Mouse (Mus musculus) CH12.LX (cell line): ENCODE results near the gene Fam171b. TPM values are rescaled to one million over a fixed set of nuclear protein-coding genes. Genes with fewer than 3 reads are reported as not detected.

Source experiments
- DNase-seq: peaks from one replicate; pipeline ENCODE4 v3.0.0-alpha.2; 2013; ENCODE audit errors: extremely low read depth
- H3K27ac ChIP-seq: 2 replicates; pipeline ENCODE4 v1.5.1; 2012; ENCODE audit warnings: low read depth, mild to moderate bottlenecking, control low read depth, moderate library complexity; ENCODE audit not compliant: insufficient read depth
- H3K27me3 ChIP-seq: replicated peaks from 2 replicates; pipeline ENCODE3; 2012; ENCODE audit warnings: inconsistent platforms
- H3K36me3 ChIP-seq, 2 experiments: replicated peaks in 1 of 2; 2 replicates each; pipeline versions ENCODE3 to v1.6.1; 2012; ENCODE audit warnings: inconsistent platforms in 1 of 2, low read length in 1 of 2, mild to moderate bottlenecking in 1 of 2, mixed read lengths in 1 of 2, moderate library complexity in 1 of 2; ENCODE audit not compliant: control insufficient read depth in 1 of 2, insufficient read depth in 1 of 2
- H3K4me1 ChIP-seq, 2 experiments: 2 replicates each; pipeline ENCODE4 v1.6.1; 2012; ENCODE audit warnings: inconsistent platforms in 1 of 2, moderate library complexity in 1 of 2; ENCODE audit not compliant: insufficient read depth in 2 of 2, control insufficient read depth in 1 of 2
- H3K4me2 ChIP-seq: 2 replicates; pipeline ENCODE4 v1.6.1; 2012; ENCODE audit warnings: low read depth, mild to moderate bottlenecking, control low read depth; ENCODE audit not compliant: poor library complexity, insufficient read depth, severe bottlenecking
- H3K4me3 ChIP-seq, 3 experiments: fragments of 150-350 bp in 1 of 3; sonication (generic) in 1 of 3; replicated peaks in 1 of 3; 2 replicates each; pipeline versions ENCODE3 to v1.5.1; 2011 to 2012; ENCODE audit warnings: low read depth in 2 of 3, low read length in 2 of 3, mild to moderate bottlenecking in 2 of 3, moderate library complexity in 2 of 3, control low read depth in 1 of 3, improper control_type of control experiment in 1 of 3, inconsistent platforms in 1 of 3, mixed read lengths in 1 of 3; ENCODE audit not compliant: poor library complexity in 1 of 3
- H3K79me2 ChIP-seq: replicated peaks from 2 replicates; pipeline ENCODE4 v1.6.1; 2012; ENCODE audit warnings: mild to moderate bottlenecking, moderate library complexity; ENCODE audit not compliant: control insufficient read depth, poor library complexity, insufficient read depth, severe bottlenecking; ENCODE audit errors: extremely low read depth
- H3K9ac ChIP-seq: 2 replicates; pipeline ENCODE4 v1.6.1; 2012; ENCODE audit warnings: low read depth, mild to moderate bottlenecking, control low read depth, moderate library complexity; ENCODE audit not compliant: insufficient read depth
- H3K9me3 ChIP-seq: replicated peaks from 2 replicates; pipeline ENCODE3; 2012; ENCODE audit warnings: low read length, inconsistent platforms, mixed read lengths
- CHD1 ChIP-seq: IDR thresholded peaks from 2 replicates; pipeline ENCODE4 v1.6.1; 2012; ENCODE audit warnings: low read depth, low read length, improper control_type of control experiment, inconsistent platforms
- CHD2 ChIP-seq: IDR thresholded peaks from 2 replicates; pipeline ENCODE4 v1.6.1; 2011; ENCODE audit warnings: low read length, improper control_type of control experiment
- ELF1 ChIP-seq: IDR thresholded peaks from 2 replicates; pipeline ENCODE4 v1.6.1; 2014; ENCODE audit warnings: low read depth, mild to moderate bottlenecking, inconsistent platforms, low read length, improper control_type of control experiment
- EP300 ChIP-seq: IDR thresholded peaks from 2 replicates; pipeline ENCODE4 v1.6.1; 2011; ENCODE audit warnings: low read length, improper control_type of control experiment
- ETS1 ChIP-seq: conservative IDR thresholded peaks from 2 replicates; pipeline ENCODE4 v1.6.1; 2012; ENCODE audit warnings: low read depth, mild to moderate bottlenecking, inconsistent platforms, low read length, improper control_type of control experiment, moderate library complexity
- GABPA ChIP-seq: IDR thresholded peaks from 2 replicates; pipeline ENCODE4 v1.6.1; 2012; ENCODE audit warnings: low read depth, low read length, improper control_type of control experiment, inconsistent platforms; ENCODE audit not compliant: insufficient replicate concordance
- HCFC1 ChIP-seq: IDR thresholded peaks from 2 replicates; pipeline ENCODE4 v1.6.1; 2012; ENCODE audit warnings: low read depth, mild to moderate bottlenecking, inconsistent platforms, low read length, improper control_type of control experiment
- IRF4 ChIP-seq: IDR thresholded peaks from 2 replicates; pipeline ENCODE4 v1.6.1; 2014; ENCODE audit warnings: low read depth, mild to moderate bottlenecking, inconsistent platforms, low read length, improper control_type of control experiment
- JUN ChIP-seq: IDR thresholded peaks from 2 replicates; pipeline ENCODE4 v1.6.1; 2011; ENCODE audit warnings: low read depth, mild to moderate bottlenecking, low read length, improper control_type of control experiment, moderate library complexity; ENCODE audit not compliant: insufficient read depth
- JUND ChIP-seq: conservative IDR thresholded peaks from 2 replicates; pipeline ENCODE4 v1.6.1; 2011; ENCODE audit warnings: low read depth, low read length, improper control_type of control experiment
- KAT2A ChIP-seq: IDR thresholded peaks from 2 replicates; pipeline ENCODE4 v1.6.1; 2012; ENCODE audit warnings: low read length, improper control_type of control experiment, inconsistent platforms; ENCODE audit not compliant: insufficient replicate concordance
- MAX ChIP-seq: IDR thresholded peaks from 2 replicates; pipeline ENCODE4 v1.6.1; 2011; ENCODE audit warnings: low read length, improper control_type of control experiment
- MAZ ChIP-seq: IDR thresholded peaks from 2 replicates; pipeline ENCODE4 v1.6.1; 2012; ENCODE audit warnings: low read depth, mild to moderate bottlenecking, inconsistent platforms, low read length, improper control_type of control experiment, moderate library complexity
- MEF2A ChIP-seq: IDR thresholded peaks from 2 replicates; pipeline ENCODE4 v1.6.1; 2014; ENCODE audit warnings: low read depth, mild to moderate bottlenecking, inconsistent platforms, low read length, improper control_type of control experiment, borderline replicate concordance
- MXI1 ChIP-seq: IDR thresholded peaks from 2 replicates; pipeline ENCODE4 v1.6.1; 2011; ENCODE audit warnings: mild to moderate bottlenecking, low read depth, low read length, improper control_type of control experiment
- NELFE ChIP-seq: IDR thresholded peaks from 2 replicates; pipeline ENCODE4 v1.6.1; 2011; ENCODE audit warnings: low read depth, low read length, improper control_type of control experiment
- PAX5 ChIP-seq: IDR thresholded peaks from 2 replicates; pipeline ENCODE4 v1.6.1; 2012; ENCODE audit warnings: low read length, inconsistent platforms, mixed read lengths
- POLR2A ChIP-seq: IDR thresholded peaks from 2 replicates; pipeline ENCODE4 v1.6.1; 2011; ENCODE audit warnings: low read depth, mild to moderate bottlenecking, improper control_type of control experiment, low read length
- RAD21 ChIP-seq: IDR thresholded peaks from 2 replicates; pipeline ENCODE4 v1.6.1; 2011; ENCODE audit warnings: low read depth, mild to moderate bottlenecking, low read length, improper control_type of control experiment, moderate library complexity
- RCOR1 ChIP-seq: conservative IDR thresholded peaks from 2 replicates; pipeline ENCODE4 v1.6.1; 2012; ENCODE audit warnings: low read depth, mild to moderate bottlenecking, inconsistent platforms, low read length, improper control_type of control experiment
- SIN3A ChIP-seq: IDR thresholded peaks from 2 replicates; pipeline ENCODE4 v1.6.1; 2012; ENCODE audit warnings: low read length, improper control_type of control experiment, inconsistent platforms
- TBP ChIP-seq: conservative IDR thresholded peaks from 2 replicates; pipeline ENCODE4 v1.6.1; 2011; ENCODE audit warnings: low read depth, low read length, improper control_type of control experiment
- UBTF ChIP-seq: IDR thresholded peaks from 2 replicates; pipeline ENCODE4 v1.6.1; 2012; ENCODE audit warnings: low read depth, mild to moderate bottlenecking, inconsistent platforms, low read length, improper control_type of control experiment, moderate library complexity
- USF1 ChIP-seq: IDR thresholded peaks from 2 replicates; pipeline ENCODE4 v1.6.1; 2014; ENCODE audit warnings: low read depth, mild to moderate bottlenecking, inconsistent platforms, low read length, improper control_type of control experiment
- USF2 ChIP-seq: conservative IDR thresholded peaks from 2 replicates; pipeline ENCODE4 v1.6.1; 2011; ENCODE audit warnings: low read depth, low read length, improper control_type of control experiment
- ZC3H11A ChIP-seq: IDR thresholded peaks from 2 replicates; pipeline ENCODE4 v1.6.1; 2012; ENCODE audit warnings: low read depth, mild to moderate bottlenecking, inconsistent platforms, low read length, improper control_type of control experiment
- ZMIZ1 ChIP-seq: IDR thresholded peaks from 2 replicates; pipeline ENCODE4 v1.6.1; 2012; ENCODE audit warnings: low read depth, mild to moderate bottlenecking, inconsistent platforms, low read length, improper control_type of control experiment
- ZNF384 ChIP-seq: IDR thresholded peaks from 2 replicates; pipeline ENCODE4 v1.6.1; 2012; ENCODE audit warnings: low read depth, low read length, improper control_type of control experiment, inconsistent platforms
- dilution Hi-C: fragments of 300-500 bp; cut with MboI; formaldehyde crosslinking; loops from 2 replicates; pipeline ENCODE4 v1.14.3; 2020; ENCODE audit warnings: low sequenced_read_pairs; ENCODE audit not compliant: extremely low pct_unique_long_range_greater_than_20kb, extremely low pct_ligation_motif_present
- in situ Hi-C: fragments of 300-500 bp; cut with MboI; formaldehyde crosslinking; loops from 3 replicates; pipeline ENCODE4 v1.14.3; 2019; ENCODE audit warnings: low sequenced_read_pairs, low pct_ligation_motif_present, low pct_unique_long_range_greater_than_20kb, mixed read lengths
- polyA plus RNA-seq: library from polyadenylated mRNA; unstranded; fragments of >175 nt; gene quantifications from 2 replicates; pipeline ENCODE4 v1.2.1, GENCODE M21; 2012; ENCODE audit warnings: low read depth; ENCODE audit not compliant: insufficient read length
- total RNA-seq, 2 experiments: library from RNA; depleted of rRNA; stranded (reverse); fragments of 300-350 nt in 1 of 2; fragments of >200 nt in 1 of 2; gene quantifications; 2 replicates each; pipeline ENCODE4 v1.2.3; 2012 to 2014

The Fam171b gene
- total and polyA plus RNA-seq, 3 experiments = 0.72 to 2.1 (median 0.77) TPM

DNA sequence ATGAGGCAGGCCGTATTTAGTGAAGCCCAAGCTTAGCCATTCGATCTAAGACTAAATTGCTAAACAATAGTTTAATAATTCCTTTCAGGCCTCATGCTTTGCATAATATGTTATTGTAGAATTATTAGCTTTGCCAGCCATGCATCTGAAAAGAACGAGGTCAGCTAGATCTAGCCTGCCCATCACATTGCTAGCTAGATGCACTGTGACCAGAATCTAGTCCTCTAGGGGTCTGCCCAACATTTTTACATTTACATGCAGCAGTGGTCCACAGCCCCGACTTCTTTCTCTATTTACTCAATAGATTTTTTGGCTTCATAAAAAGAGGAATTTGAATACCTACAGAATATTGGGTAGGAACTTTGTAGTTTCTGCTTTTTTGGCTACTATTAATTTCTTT lies 20.3 kb upstream of the Fam171b start:
- H3K4me2 ChIP-seq = no peak overlapping the region
- no peak overlapping the region for H3K9ac ChIP-seq
- H3K4me1 ChIP-seq = no peaks in the 10 kb centered on the region
- H3K27ac ChIP-seq = no peak overlapping the region
- in situ Hi-C loops = no loop called here
- H3K79me2 ChIP-seq = no peaks in the 10 kb centered on the region
- no peaks in the 10 kb centered on the region for H3K27me3 ChIP-seq
- TF ChIP-seq GABPA (no peak), CHD1 (no peak), MAZ (no peak), JUN (no peak), EP300 (no peak)
- TF ChIP-seq, all 38 proteins: peak for 0
- H3K9me3 ChIP-seq = no peaks in the 10 kb centered on the region
- no peak for DNase-seq
- H3K4me3 ChIP-seq = no peak overlapping the region
- peaks cover 43 to 86% of the 10 kb centered on the region in 2 experiments for H3K36me3 ChIP-seq
- dilution Hi-C loops = no loop called here

DNA sequence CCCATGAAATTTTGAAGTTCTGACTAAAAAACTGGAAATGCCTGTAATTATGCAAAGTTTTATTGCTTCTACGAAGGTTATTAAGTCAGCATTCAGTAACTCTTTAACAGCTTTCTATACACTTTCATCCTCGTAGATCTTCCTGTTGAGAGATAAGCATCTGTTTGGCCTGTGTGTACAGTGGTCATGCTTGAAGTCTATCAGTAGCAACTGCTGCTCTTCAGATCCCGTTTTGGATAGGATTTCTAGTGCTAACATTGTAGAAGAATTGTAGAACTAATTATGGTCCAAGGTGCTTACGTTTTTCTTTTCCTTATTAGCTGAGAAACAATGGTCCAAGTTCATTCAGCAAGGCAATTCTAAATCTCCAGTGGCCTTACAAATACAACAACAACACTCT lies 16.7 kb upstream of the Fam171b start:
- dilution Hi-C loops = no loop called here
- H3K36me3 ChIP-seq = peaks cover 54 to 94% of the 10 kb centered on the region in 2 experiments
- no peak for DNase-seq

GRCm38 (mm10) chr2:83797902-83798497 lies 14.4 kb upstream of the Fam171b start:
- H3K4me3 ChIP-seq = no peak overlapping the region
- H3K9me3 ChIP-seq = no peaks in the 10 kb centered on the region
- in situ Hi-C loops = no loop called here
- no peak overlapping the region for H3K27ac ChIP-seq
- H3K27me3 ChIP-seq = no peaks in the 10 kb centered on the region
- DNase-seq = no peak
- TF ChIP-seq POLR2A (no peak), ELF1 (no peak), ZC3H11A (no peak), MEF2A (no peak), TBP (no peak), ETS1 (no peak), CHD1 (no peak), HCFC1 (no peak), RCOR1 (no peak), KAT2A (no peak), ZMIZ1 (no peak), EP300 (no peak), JUN (no peak), SIN3A (no peak), USF1 (no peak), UBTF (no peak), IRF4 (no peak), USF2 (no peak)
- H3K4me1 ChIP-seq = no peaks in the 10 kb centered on the region
- no peaks in the 10 kb centered on the region for H3K79me2 ChIP-seq
- no peak overlapping the region for H3K4me2 ChIP-seq
- H3K36me3 ChIP-seq = peaks cover 57 to 98% of the 10 kb centered on the region in 2 experiments
- dilution Hi-C loops = no loop called here
- no peak overlapping the region for H3K9ac ChIP-seq

More for the DNA sequence above, 16.7 kb upstream of the Fam171b start:
- H3K27me3 ChIP-seq = no peaks in the 10 kb centered on the region
- H3K4me3 ChIP-seq = no peak overlapping the region
- H3K27ac ChIP-seq = no peak overlapping the region
- H3K9me3 ChIP-seq = no peaks in the 10 kb centered on the region
- H3K4me1 ChIP-seq = no peaks in the 10 kb centered on the region
- in situ Hi-C loops = no loop called here
- H3K79me2 ChIP-seq = no peaks in the 10 kb centered on the region
- no peak for TF ChIP-seq RAD21
- no peak for TF ChIP-seq JUND
- no peak for TF ChIP-seq MAX
- no peak for TF ChIP-seq NELFE
- no peak for TF ChIP-seq IRF4
- TF ChIP-seq PAX5 = no peak
- TF ChIP-seq MXI1 = no peak
- no peak for TF ChIP-seq MEF2A
- no peak for TF ChIP-seq ZNF384
- TF ChIP-seq CHD2 = no peak
- no peak for TF ChIP-seq HCFC1
- TF ChIP-seq EP300 = no peak
- TF ChIP-seq, all 38 proteins: peak for 0
- Histone ChIP-seq H3K4me2 (no peak overlapping the region), H3K9ac (no peak overlapping the region)
